Mouse (Mus musculus) Patski (cell line): ENCODE data around the gene Trappc12. TPM values are rescaled to one million over a fixed set of nuclear protein-coding genes. Genes with fewer than 3 reads are reported as not detected.

ENCODE experiments used
- ATAC-seq: fragments of 100-300 bp; one replicate; pipeline ENCODE4 v1.8.0; 2021
- CTCF ChIA-PET: fragments of 350-600 bp; sonication (Branson Sonifier 250); formaldehyde crosslinking; loops from one replicate; lab custom pipeline; 2022; ENCODE audit warnings: inconsistent platforms; lab: Charles Lee
- POLR2A ChIA-PET: fragments of 350-600 bp; sonication (Branson Sonifier 250); formaldehyde crosslinking; loops from one replicate; lab custom pipeline; 2022; ENCODE audit warnings: antibody characterized with exemption, inconsistent platforms; lab: Charles Lee
- DNase-seq: peaks from one replicate; pipeline ENCODE4 v3.0.0-alpha.2; 2011; ENCODE audit warnings: low read depth, low spot score
- H3K27me3 ChIP-seq: fragments of 371-371 bp; one replicate; pipeline ENCODE4 v1.5.1; 2021
- CTCF ChIP-seq: fragments of 100-300 bp; IDR thresholded peaks from one replicate; pipeline ENCODE4 v1.5.1; 2021
- in situ Hi-C: fragments of 300-500 bp; cut with MboI; formaldehyde crosslinking; loops from 3 replicates; pipeline ENCODE4 v1.11.1; 2018; ENCODE audit warnings: low pct_unique_long_range_greater_than_20kb, mixed read lengths
- polyA plus RNA-seq: library from polyadenylated mRNA; unstranded; gene quantifications from one replicate; pipeline ENCODE4 v1.2.3, GENCODE M21; 2021

The Trappc12 gene
- polyA plus RNA-seq, 1 experiment from 2014 or later = 25.6 TPM

- in situ Hi-C loops = no loop called here
- CTCF ChIA-PET = interaction anchor here (1.8 kb wide), 1 partner anchor 15 kb away, joined by 5 read pairs; no protein-coding TSS in a partner anchor
- TF ChIP-seq CTCF = no peak
Observed at GRCm38 (mm10) chr12:28701302-28701701, 49.0 kb downstream of the Trappc12 start.

GRCm38 (mm10) chr12:28700561-28701025 lies 49.7 kb downstream of the Trappc12 start:
- ChIA-PET POLR2A (no interaction called here), CTCF (interaction anchor here (1.0 to 1.8 kb wide), 6 partner anchors 9 to 27 kb away, joined by 3 to 8 read pairs (median 4); partner anchors contain the start of gene Adi1)
- no peaks in the 10 kb centered on the region for H3K27me3 ChIP-seq
- ATAC-seq (no peak), DNase-seq (no peak)
- in situ Hi-C loops = no loop called here
- TF ChIP-seq CTCF = no peak

More at GRCm38 (mm10) chr12:28701302-28701701, 49.0 kb downstream of the Trappc12 start:
- H3K27me3 ChIP-seq = no peaks in the 10 kb centered on the region
- DNase-seq = no peak
- POLR2A ChIA-PET = interaction anchor here (0.7 kb wide), 1 partner anchor 1206 kb away, joined by 3 read pairs; no protein-coding TSS in a partner anchor
- no peak for ATAC-seq

DNA sequence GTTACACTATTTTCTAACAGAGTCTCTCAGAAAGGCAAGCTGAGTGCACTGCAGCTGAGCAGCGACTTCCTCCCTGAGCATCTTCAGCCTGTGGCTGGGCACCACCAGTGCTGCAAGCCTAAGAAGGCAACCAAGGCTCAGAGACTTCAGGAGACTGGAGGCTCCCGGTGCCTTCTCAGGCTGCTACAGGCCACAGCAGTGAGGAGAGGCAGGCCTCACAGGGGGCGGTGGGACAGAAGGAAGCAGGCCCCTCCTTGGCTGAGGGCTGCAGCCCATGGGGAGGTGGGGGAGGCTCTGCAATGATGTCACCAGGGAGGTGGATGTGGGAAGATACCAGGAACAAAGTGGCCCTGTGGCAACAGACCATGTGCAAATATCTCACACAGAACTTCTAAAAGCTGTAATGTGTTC lies 50.2 kb downstream of the Trappc12 start:
- DNase-seq = no peak
- in situ Hi-C loops = no loop called here
- H3K27me3 ChIP-seq = no peaks in the 10 kb centered on the region
- ChIA-PET POLR2A (no interaction called here), CTCF (interaction anchor here (1.0 to 1.8 kb wide), 6 partner anchors 9 to 28 kb away, joined by 3 to 8 read pairs (median 4); partner anchors contain the start of gene Adi1)
- ATAC-seq = no peak
- TF ChIP-seq CTCF = no peak

- H3K27me3 ChIP-seq = no peaks in the 10 kb centered on the region
- POLR2A ChIA-PET = interaction anchor here (0.6 kb wide), 1 partner anchor 14 kb away, joined by 3 read pairs; no protein-coding TSS in a partner anchor
- in situ Hi-C loops = no loop called here
- CTCF ChIA-PET = interaction anchor here (0.8 to 1.7 kb wide), 6 partner anchors 8 to 25 kb away, joined by 3 to 8 read pairs (median 4); partner anchors contain the start of gene Adi1
- peak; percentile 56 for ATAC-seq
- peak; percentile 25 for DNase-seq
- TF ChIP-seq CTCF = no peak
Observed at GRCm38 (mm10) chr12:28699656-28700055, 50.6 kb downstream of the Trappc12 start.

DNA sequence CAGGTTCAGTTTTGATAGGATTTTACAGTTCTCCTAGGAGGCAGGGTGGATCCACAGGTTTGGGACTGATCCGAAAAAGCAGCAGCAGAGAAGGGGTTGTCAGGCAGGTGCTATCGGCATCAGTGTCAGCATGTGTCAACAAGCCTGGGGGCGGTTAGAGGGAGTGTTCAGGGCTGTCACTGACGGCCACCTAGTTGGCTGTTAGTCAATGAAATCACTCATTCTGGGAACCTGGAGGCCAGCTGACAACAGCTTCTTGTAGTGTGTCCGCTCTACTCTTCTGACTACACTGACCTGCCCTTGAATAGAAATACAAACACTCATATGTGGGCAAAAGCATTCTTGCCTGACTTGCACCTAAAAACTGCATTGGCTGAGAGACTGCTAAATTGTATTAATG lies 51.2 kb downstream of the Trappc12 start:
- CTCF ChIA-PET = interaction anchor here (0.8 to 1.7 kb wide), 5 partner anchors 11 to 24 kb away, joined by 3 to 8 read pairs (median 3); partner anchors contain the start of gene Adi1
- no peak for TF ChIP-seq CTCF
- H3K27me3 ChIP-seq = no peaks in the 10 kb centered on the region
- no peak for ATAC-seq
- POLR2A ChIA-PET = interaction anchor here (0.5 to 0.6 kb wide), 2 partner anchors 14 to 70 kb away, joined by 3 to 4 read pairs; no protein-coding TSS in a partner anchor
- in situ Hi-C loops = no loop called here
- no peak for DNase-seq

DNA sequence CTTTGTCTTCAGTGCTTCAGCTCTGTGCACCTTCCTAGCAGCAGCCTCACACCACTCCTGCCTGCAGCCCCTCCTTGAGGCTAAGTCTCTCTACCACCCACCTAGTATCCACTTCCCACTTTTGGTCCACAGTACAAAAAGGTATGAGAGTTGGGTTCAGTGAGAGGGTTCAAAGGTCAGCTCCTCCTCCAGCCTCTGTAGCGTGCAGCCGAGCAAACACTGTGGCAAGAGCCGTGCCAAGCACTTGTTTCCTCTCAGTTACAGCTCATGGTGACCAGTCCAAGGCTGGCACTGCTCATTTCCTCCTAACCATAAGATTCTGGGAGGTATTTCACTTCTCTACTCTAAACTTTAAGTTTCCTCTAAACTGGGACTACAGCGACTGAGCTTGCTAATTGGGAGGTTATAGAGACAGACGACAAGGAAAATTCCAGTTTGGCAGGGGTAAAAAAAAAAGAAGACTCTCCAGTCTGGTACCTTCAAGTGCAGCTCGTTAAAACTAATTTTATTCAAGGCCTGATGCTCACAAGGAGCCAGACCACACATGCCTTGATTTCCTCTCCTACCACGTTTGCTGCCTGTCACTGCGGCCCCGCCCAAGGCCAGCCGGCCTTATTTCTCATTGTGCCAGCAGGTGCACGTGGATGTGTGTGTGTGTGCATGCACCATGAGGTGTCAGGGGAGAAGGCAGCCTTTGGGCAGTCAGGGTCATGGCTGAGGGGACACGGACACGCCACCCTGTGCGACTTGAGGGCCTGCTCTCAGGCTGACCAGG lies 52.3 kb downstream of the Trappc12 start:
- H3K27me3 ChIP-seq = no peaks in the 10 kb centered on the region
- DNase-seq (no peak), ATAC-seq (no peak)
- in situ Hi-C loops = no loop called here
- ChIA-PET CTCF (no interaction called here), POLR2A (interaction anchor here (1.0 kb wide), 1 partner anchor 64 kb away, joined by 3 read pairs; no protein-coding TSS in a partner anchor)
- TF ChIP-seq CTCF = no peak

GRCm38 (mm10) chr12:28694776-28695175 lies 55.5 kb downstream of the Trappc12 start:
- TF ChIP-seq CTCF = no peak
- in situ Hi-C loops = no loop called here
- no peaks in the 10 kb centered on the region for H3K27me3 ChIP-seq
- POLR2A ChIA-PET = no interaction called here
- no peak for ATAC-seq
- DNase-seq = no peak
- CTCF ChIA-PET = no interaction called here

DNA sequence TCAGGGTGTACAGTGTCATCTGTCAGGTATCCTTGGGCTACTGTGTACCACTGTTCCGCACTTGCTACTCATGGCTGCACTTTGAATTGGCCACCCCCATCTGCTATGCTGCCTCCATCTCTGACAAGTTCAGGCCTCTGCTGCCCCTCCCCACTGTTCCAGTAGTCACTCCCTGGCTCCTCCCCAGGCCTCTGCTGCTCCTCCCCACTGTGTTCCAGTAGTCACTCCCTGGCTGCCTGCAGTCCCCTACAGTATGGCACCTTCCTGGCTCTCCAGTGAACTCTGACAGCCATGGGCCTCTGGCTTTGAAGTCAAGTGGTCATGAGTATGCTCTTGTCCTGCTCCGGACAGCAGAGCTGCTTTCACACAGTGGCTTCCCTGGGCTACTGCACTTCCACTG lies 56.0 kb downstream of the Trappc12 start:
- H3K27me3 ChIP-seq = no peaks in the 10 kb centered on the region
- DNase-seq (no peak), ATAC-seq (peak; percentile 36)
- no peak for TF ChIP-seq CTCF
- CTCF ChIA-PET = no interaction called here
- POLR2A ChIA-PET = no interaction called here
- in situ Hi-C loops = no loop called here

DNA sequence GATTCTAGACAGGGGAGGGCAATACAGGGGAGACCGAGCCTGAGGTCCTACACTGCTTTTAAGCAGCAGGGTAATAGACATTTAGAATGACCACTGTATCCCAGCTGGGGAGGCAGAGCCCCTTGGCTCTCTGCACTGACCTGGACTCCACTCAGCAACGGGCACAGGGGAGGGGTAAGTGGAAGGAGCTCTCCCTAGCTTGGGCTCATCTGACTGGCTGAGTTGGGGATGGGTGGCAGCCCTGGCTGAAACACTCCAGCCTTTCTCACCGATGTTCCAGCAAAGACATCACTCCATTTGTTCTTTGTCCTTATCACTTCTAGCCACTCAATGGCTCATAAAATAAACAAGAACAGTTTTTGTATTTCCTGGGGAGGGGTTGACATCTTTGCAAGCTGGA lies 56.5 kb downstream of the Trappc12 start:
- no peak for DNase-seq
- CTCF ChIA-PET = no interaction called here
- POLR2A ChIA-PET = interaction anchor here (0.6 kb wide), 1 partner anchor 12 kb away, joined by 3 read pairs; no protein-coding TSS in a partner anchor
- ATAC-seq = no peak
- H3K27me3 ChIP-seq = no peaks in the 10 kb centered on the region
- no peak for TF ChIP-seq CTCF
- in situ Hi-C loops = no loop called here

DNA sequence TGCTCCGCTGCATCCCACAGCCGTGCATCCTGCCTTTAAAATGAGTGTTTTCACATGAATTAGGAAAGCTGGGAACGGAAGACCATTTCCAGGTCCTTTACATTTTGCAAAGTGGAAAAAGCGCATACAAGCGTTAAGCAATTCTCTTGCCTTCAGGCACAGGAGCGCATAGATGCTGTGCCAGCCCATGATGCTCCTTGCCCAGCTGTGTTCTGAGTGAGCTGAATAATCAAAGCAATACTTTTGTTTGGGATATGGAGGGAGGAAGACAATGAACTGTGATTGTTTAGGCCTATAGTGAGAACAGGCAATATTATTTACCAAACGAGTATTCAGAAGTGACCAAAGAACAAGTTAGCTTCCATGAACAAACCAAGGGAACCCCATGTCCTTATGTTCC lies 59.5 kb downstream of the Trappc12 start:
- POLR2A ChIA-PET = no interaction called here
- TF ChIP-seq CTCF = no peak
- in situ Hi-C loops = no loop called here
- H3K27me3 ChIP-seq = no peaks in the 10 kb centered on the region
- no peak for ATAC-seq
- CTCF ChIA-PET = interaction anchor here (1.6 kb wide), 1 partner anchor 10 kb away, joined by 4 read pairs; no protein-coding TSS in a partner anchor
- DNase-seq = no peak
